Mouse (Mus musculus) myocyte (in vitro differentiated cells): Measurements from ENCODE around the gene Astn1.

Experiments
- CEBPB ChIP-seq: IDR thresholded peaks from 2 replicates; pipeline ENCODE4 v1.6.1; 2011; ENCODE audit warnings: mild to moderate bottlenecking, moderate library complexity; ENCODE audit not compliant: poor library complexity, insufficient read depth, severe bottlenecking
- E2F4 ChIP-seq: IDR thresholded peaks from one replicate; pipeline ENCODE4 v1.6.1; 2011; ENCODE audit warnings: mild to moderate bottlenecking, control low read depth, moderate library complexity; ENCODE audit not compliant: insufficient read depth
- MAX ChIP-seq: IDR thresholded peaks from one replicate; pipeline ENCODE4 v1.6.1; 2011; ENCODE audit warnings: low read depth, mild to moderate bottlenecking, control low read depth
- MYOD1 ChIP-seq, 3 experiments: IDR thresholded peaks; one replicate each; pipeline ENCODE4 v1.6.1; 2011; ENCODE audit warnings: control low read depth in 2 of 3, low read depth in 2 of 3, mild to moderate bottlenecking in 2 of 3, moderate library complexity in 1 of 3; ENCODE audit not compliant: insufficient read length in 2 of 3, control insufficient read depth in 1 of 3
- MYOG ChIP-seq, 3 experiments: IDR thresholded peaks; one replicate each; pipeline ENCODE4 v1.6.1; 2011; ENCODE audit warnings: control low read depth in 2 of 3, low read depth in 2 of 3, mild to moderate bottlenecking in 2 of 3; ENCODE audit not compliant: insufficient read length in 2 of 3, control insufficient read depth in 1 of 3, insufficient read depth in 1 of 3
- POLR2A ChIP-seq: IDR thresholded peaks from one replicate; pipeline ENCODE4 v1.6.1; 2011; ENCODE audit warnings: low read depth, mild to moderate bottlenecking, control low read depth, moderate library complexity; ENCODE audit not compliant: insufficient read length
- POLR2AphosphoS2 ChIP-seq: IDR thresholded peaks from one replicate; pipeline ENCODE4 v1.6.1; 2011; ENCODE audit warnings: low read depth, control low read depth; ENCODE audit not compliant: insufficient read length
- REST ChIP-seq: IDR thresholded peaks from one replicate; pipeline ENCODE4 v1.6.1; 2011; ENCODE audit warnings: mild to moderate bottlenecking, control low read depth, moderate library complexity; ENCODE audit not compliant: insufficient read depth, insufficient read length
- SRF ChIP-seq: IDR thresholded peaks from one replicate; pipeline ENCODE4 v1.6.1; 2011; ENCODE audit warnings: low read depth; ENCODE audit not compliant: control insufficient read depth, insufficient read length
- TCF12 ChIP-seq: IDR thresholded peaks from one replicate; pipeline ENCODE4 v1.6.1; 2011; ENCODE audit warnings: mild to moderate bottlenecking, control low read depth; ENCODE audit not compliant: poor library complexity, insufficient read depth, severe bottlenecking
- TCF3 ChIP-seq: IDR thresholded peaks from one replicate; pipeline ENCODE4 v1.6.1; 2011; ENCODE audit warnings: low read depth, control low read depth; ENCODE audit not compliant: insufficient read length
- USF1 ChIP-seq: IDR thresholded peaks from one replicate; pipeline ENCODE4 v1.6.1; 2011; ENCODE audit warnings: low read depth, mild to moderate bottlenecking, control low read depth, moderate library complexity

GRCm38 (mm10) chr1:158328839-158329238 lies 33.2 kb upstream of the Astn1 start:
- no peak for TF ChIP-seq SRF
- TF ChIP-seq MYOD1 (IDR thresholded peaks at IDR 0.05; ENCODE audit: control insufficient read depth in 1 of 3, insufficient read length in 2 of 3, low read depth in 2 of 3) = no peak
- TF ChIP-seq POLR2A = no peak
- no peak for TF ChIP-seq MAX
- TF ChIP-seq REST = no peak
- TF ChIP-seq TCF3 = no peak
- TF ChIP-seq CEBPB = no peak
- no peak for TF ChIP-seq POLR2AphosphoS2
- no peak for TF ChIP-seq TCF12
- TF ChIP-seq USF1 = no peak
- no peak for TF ChIP-seq E2F4
- no peak for TF ChIP-seq MYOG (IDR thresholded peaks at IDR 0.05; ENCODE audit: control insufficient read depth in 1 of 3, insufficient read depth in 1 of 3, insufficient read length in 2 of 3, low read depth in 2 of 3)
